Mouse (Mus musculus) spleen, postnatal 36 days (tissue): Measurements from ENCODE around the gene Ctu1.
"Not testable (repeated sequence)": the region's sequence is repeated elsewhere in the genome, so short reads cannot be mapped to it uniquely, and the experiment has no call there.

Source experiments
- DNase-seq, 2 experiments: peaks; one replicate each; pipeline ENCODE4 v3.0.0; 2022; ENCODE audit warnings: low spot score in 2 of 2, mixed read lengths in 1 of 2

The Ctu1 gene

DNA sequence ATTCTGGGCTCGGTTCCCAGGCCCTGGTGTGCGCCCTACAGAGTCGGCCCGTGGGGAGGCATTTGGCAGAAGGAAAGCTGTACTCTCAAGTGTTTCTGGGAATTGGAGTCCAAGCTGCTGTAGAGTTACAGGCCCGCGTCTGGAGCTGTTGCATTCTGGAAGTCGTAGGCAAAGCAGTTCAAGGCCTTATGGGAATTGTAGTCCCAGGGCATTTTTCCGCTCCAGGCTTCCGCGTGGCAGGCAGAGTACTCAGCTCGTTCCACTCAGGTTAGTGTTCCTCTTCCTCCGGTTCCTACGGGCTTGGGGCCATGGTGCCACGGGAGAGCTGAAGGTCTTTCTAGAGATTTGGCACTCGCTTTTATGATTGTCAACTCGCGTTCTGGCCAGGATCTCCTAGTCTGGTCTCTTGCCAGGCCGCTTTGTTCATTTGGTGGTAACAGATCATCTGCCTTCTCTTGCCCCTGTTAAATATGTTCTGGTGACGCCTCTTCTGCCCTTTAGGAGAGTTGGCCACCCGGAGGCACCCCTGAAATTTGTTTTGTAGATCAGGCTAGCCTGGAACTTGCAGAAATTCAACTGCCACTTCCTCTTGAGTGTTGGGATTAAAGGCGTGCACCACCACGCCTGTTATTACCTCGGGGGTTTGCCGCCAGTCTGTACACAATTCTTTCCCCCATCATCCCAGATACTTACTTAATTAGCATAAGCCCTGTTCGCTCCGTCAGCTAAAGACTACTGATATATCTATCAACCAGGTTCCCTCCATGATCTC, at the start of gene Ctu1:
Gene Ctu1 (plus strand): TSS at position 208 of the 772 bp plus-strand sequence.
- peak; percentile 90 for DNase-seq

DNA sequence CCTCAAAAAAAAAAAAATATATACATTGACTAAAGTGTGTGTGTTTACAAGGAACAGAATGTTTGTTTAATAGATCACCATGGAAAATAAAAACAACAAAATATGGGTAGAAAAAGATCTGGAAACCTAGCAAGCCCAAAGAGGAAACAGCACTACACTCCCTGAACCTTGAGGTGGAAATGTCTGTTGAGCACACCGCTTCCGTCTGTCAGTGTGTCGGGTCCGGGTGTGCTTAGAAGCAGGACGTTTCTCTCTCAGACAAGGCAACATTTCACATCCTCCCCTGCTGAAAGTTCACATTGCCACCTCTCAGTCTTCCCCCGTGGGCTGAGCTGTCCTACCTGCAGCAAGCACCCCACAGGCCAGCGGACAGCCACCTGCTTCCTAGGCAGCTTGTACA, 48.9 kb upstream of the Ctu1 start:
- DNase-seq = no peak

DNA sequence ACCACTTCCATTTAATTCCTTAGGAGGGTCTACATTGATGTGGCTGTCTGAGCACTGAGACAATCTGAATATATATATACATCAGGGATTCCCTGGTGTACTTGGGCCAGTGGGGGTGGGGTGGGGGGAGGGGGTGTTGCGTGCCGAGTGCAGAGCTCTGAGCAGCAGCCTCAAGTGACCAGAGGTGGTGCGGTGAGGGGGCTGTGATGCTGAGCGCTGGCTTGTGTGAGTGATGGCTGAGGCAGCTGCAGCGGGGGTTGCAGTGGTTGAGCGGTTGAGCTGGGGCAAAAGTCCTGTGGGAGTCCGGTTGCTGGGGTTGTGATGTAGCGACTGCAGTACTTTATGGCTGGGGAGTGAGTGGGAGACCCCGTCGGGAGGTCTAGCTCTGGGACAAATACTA, 48.0 kb upstream of the Ctu1 start:
- DNase-seq = no peak

DNA sequence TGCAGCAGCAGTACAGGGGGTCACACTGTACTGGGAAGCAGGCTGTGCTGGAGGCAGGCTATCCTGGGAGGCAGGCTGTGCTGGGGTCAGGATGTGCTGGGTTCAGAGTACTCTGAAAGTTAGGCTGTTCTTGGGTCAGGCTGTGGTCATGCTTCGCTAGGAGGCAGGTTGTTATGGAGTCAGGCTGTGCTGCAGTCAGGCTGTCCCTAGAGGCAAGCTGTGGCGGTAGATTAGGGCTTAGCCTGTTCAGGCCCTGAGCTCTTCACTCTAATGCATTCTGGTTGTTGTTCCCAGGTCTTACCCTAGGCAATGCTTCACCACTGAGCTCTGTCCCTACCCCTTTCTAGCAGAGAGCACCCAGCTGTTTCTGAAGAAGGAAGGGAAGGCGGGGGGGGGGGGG, 46.8 kb upstream of the Ctu1 start:
- DNase-seq = no peak

DNA sequence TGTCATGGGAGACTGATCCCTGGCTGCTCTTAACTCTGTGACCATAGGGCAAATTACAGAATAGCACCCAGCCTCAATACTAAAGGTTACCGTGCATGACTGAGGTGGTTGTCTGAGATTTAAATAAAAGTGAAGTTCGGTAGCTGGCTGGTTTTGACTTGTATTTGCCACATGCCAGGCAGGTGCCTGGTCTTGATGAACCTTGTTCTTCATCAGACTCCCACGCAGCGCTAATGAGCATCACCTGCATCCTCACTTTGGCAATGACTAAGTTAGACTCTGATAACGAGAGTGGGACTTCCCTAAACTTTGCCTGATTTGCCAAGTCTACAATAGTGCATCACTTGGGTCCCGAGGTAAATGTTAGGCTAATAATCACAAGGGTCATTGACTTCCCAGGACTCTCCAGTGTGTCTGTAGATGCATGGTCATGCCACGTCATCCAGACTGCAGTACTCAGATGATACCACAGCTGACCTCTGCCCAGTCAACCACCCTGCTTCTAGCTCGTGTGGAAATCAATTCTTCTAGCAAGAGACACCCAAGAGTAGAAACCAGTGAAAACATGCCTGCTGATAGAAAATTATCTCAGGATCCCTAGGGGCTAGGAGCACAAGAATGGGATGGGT, 45.9 kb upstream of the Ctu1 start:
- no peak for DNase-seq

DNA sequence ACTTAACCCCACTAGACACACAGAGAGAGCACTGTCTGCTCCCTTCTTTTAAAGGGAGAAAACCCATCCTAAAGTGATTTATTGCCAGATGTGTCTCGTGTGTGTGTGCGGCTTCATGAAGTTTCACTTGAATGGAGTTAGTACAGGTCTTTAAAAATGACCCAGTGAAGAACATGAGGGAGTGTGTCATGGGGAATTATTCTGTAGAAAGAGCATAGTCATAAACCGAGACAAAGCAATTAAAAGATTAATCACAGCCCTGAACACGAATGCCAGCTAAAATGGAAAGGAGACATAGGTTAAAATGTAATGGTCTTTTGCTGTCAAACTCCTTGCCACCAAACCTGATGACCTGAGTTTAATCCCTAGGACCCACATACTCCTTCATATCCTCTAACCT, 37.9 kb upstream of the Ctu1 start:
- no peak for DNase-seq

DNA sequence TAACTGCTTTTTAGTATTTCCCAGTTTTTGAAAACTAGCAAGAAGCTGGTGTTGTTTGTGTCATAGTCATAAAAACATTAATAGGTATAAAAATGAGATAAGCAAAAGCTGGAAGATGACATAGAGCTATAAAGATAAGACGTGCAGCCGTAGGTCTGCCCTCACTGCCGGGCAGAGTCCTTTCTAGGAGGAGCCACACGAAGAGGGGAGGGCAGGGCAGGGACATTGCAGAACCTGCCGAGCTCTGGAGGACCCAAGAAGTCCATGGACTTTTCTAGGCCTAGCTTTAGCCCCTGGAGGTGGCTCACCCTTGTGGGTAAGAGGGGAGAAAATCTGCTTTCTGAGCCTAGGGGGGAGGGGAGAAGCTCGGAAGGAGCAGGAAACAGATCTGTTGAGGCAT, 37.3 kb upstream of the Ctu1 start, which contains the start of gene Ceacam18:
Gene Ceacam18 (plus strand): TSS at position 208 of the 400 bp plus-strand sequence.
- DNase-seq = no peak

DNA sequence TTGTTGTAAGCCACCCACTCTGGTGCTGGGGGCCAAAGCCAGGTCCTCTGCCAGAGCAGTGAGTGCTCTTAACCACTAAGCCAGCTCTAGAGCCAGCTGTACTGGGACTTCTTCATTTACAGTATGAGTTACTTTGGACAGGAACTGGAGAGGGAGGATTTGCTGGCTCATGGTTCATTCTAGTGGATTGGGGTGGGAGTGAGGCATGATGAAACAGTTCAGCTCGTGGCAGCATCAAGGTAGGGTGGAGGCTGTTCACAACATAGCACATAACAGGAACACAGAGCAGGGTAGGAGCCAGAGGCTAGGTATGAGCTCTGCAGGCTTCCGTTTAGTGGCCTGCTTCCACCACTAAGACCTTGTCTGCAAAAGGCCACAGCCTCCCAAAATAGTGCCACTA, 35.6 kb upstream of the Ctu1 start:
- no peak for DNase-seq

DNA sequence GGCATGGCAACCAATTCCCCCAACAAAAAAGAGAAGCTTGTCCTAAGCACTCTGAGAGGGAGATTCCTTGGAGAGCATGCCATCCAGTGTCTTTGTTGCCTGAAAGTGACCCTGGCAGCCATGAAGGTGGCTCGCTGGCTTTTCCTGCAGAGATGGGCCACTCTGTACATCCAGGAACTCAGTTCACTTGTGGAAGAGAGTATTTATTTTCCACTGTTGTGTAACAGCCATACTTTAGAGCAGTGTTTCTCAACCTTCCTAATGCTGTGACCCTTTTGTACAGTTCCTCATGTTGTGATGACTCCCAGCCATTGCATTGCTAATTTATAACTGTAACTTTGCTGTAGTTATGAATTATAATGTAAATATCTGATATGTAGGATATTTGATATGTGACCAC, 34.7 kb upstream of the Ctu1 start:
- no peak for DNase-seq

DNA sequence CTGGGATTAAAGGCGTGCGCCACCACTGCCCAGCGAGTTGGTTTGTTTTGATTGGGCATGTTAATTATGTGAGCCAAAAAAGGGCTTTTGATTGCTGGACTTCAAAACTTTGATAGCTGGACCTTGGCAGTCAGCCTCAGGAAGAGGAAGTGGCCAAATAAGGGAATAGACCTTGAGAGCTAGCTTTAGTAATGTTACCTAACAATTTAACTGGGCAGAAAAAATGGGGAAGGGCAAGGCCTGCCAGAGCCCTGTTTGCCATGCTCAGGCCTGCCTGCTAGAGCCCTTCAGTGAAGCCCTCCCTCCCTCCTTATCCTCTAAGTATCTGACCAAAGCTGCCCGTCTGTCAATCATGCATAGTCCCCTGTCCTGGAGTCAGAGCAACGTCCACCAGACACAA, 29.2 kb upstream of the Ctu1 start:
- DNase-seq = no peak

DNA sequence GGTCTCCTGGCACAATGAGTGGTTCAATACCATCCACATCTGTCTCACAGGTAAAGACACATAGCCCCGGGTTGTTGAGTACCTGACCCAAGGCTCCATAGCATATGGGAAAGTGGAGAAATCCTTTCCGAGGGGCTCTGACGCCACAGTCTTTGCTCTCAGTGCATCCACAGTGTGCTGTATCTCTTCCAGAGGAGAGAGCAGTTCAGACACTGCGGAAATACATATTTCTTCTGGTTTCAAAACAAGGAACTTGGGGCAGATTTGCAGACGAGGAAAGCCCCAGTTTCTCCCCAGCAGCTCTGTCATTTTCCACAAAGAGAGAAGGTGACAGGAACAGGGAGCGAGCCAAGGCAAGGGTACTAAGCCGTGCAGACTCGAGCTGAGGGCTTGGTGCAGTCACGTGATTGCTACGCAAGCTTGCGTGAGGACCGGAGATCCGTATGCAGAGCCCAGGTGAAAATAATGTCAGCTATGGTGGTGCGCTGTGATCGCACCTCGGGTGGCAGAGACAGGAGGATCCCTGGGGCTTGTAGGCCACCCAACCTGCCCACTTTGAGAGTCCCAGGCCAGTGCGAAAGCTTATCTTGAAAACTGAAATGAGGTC, 28.7 kb upstream of the Ctu1 start:
- no peak for DNase-seq

DNA sequence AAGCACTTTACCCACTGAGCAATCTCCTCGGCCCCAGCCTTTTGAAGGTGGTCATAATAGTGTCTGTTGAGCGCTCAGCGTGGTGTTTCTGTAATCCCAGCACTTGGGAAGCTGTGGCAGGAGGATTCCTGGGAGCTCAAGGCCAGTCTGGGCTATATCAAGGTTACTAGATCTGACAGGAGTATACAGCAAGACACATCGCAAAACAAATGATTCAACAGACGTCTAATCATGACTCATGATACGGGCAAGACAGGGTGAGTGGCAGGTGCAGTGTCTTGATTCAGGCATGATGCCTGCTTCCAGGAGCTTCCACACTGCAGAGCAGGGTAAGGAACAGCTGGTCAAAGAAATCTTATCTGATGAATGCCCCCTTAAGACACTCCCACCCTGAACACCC, 19.1 kb upstream of the Ctu1 start:
- DNase-seq = no peak

DNA sequence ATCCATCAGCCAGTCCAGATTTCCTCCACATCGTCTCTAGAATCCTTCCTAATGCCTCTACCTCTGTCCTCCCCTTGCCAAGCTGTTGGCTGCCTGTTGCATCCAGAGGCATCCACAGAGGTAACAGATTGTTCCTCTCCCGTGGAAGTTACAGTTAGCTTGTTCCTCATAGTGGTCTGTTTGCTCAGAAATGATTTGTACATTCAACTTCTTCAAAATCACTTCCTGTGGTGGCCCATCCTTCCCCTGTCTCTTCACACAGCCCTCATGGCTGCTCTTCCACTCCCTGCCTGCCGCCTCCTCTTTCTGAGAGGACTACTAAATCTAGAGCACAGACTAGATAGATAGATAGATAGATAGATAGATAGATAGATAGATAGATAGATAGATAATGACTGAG, 17.3 kb upstream of the Ctu1 start:
- peak in 1 of 2 experiments; percentile 28 for DNase-seq

DNA sequence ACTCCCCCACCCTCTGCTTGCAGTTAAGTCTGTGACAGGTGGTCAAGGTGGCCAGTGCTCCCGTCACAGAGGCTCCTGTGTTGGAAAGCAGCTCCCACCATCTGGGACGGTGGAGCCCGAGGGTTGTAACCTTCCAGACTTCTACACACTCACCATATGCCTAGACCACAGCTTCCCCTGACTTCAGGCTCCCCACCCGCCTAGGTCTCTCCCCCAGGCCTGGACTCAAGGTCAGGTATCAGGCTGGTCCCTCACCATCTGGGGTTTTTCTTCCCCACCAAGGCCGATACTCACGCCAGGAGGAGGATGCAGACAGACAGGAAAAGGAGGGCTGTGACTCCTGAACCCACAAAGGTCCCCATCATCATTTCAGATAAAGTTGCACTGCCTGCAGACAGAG, 15.6 kb upstream of the Ctu1 start:
- DNase-seq = no peak

DNA sequence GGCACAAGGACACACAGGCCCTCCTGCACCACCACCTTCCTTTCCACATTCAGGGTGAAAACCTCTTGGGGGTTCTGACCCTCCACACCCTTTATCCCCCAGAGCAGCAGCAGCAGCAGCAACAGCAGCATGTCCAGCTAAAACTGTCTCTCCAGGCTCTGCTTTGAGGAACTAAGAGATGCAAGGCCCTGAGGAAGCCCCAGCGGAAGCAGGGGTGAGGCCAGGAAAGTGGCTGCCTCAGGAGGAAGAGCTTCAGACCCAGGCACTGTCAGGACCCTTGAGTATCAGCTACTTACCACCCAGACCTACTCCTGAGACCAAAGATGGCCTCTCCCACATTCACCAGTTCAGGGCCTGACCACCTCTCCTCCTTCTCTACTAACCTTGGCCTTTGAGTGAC, 11.8 kb upstream of the Ctu1 start, which contains the start of gene Siglece:
Gene Siglece (minus strand): TSS at position 160 of the 400 bp plus-strand sequence.
- DNase-seq = no peak

DNA sequence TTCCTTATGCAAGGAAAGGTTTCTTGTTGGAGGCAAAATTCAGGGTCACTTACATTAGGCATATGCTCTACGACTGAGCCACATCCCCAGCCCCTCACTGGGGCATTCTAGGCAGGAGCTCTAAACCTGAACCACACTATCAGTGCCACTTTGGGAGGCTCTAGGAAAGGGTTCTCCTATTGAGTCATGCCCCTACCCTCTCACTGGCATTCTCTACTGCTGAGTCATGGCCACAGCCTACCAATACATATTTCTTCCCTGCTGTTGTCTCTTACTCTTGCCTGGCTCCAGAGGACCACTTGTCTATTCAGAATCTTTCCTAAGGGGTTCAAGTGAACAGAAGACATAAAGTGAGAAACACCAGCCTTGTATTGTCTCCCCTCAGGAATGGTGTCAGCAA, 9.0 kb upstream of the Ctu1 start:
- no peak for DNase-seq

DNA sequence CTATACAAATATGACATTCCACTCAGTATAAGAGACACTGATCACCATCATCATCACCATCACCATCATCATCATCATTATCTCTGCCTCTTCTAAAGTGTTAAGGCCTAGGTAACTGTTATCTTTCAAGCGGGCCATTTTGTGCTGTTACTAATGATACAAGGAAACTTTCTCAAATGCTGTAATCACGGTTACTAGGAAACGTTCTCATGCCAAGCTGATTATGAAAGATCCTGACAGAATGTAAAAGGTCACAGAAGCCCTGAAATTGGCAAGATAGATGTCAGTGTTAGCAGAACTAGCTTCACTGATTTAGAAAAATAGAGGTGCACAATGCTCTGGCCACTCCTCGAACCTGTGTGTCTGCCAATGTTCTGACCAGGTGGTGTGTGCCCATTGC, 4.6 kb upstream of the Ctu1 start:
- DNase-seq = not testable (repeated sequence)

DNA sequence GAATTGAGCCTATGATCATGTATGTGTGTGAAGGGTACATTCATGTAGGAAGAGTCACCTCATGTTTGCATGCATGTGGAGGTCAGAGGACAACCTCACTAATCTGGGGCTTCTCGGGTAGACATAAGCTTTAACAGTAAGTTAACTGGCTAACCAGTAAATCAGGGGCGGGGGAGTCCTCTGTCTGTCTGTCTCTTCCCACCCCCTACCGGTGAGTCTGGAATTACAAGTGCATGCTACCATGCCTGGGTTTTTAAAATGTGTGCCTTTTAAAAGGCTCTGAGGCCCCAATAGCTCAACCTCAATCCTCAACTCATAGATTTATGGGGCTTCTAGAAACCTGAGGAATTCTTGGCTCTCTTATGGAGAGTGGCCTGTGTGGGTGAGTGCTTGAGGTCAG, 3.2 kb upstream of the Ctu1 start:
- no peak for DNase-seq

DNA sequence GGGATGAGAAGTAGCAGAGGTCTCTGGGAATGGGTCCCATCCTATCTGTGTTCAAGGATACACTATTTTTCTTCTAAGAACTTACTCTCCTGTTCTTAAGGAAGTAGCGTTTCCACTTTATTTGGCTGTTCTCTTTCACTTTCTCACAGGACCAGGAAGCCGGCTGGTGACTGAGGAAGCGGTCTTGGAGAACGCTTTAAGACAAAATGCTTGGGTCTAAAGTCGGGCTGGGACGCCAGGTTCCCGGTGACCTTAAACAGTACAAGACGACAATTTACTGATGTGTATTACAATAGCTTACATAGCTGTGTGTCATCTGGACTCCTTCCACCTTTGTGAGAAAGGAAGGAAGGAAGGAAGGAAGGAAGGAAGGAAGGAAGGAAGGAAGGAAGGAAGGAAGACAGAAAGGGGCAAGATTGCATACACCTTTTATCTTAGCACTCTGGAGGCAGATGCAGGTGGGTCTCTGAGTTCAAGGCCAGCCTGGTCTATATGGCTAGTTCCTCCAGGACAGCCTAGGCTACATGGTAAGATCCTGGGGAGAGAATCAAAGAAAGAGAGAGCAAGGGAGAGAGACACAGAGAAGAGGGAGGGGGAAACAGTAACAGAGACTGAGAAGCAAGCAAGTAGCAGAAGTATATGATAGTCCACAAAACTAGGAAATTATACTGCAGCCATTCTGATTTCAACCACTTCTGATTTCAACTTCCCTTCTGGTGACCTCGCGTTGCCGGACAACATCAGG, 580 bp upstream of the Ctu1 start:
- DNase-seq = no peak

DNA sequence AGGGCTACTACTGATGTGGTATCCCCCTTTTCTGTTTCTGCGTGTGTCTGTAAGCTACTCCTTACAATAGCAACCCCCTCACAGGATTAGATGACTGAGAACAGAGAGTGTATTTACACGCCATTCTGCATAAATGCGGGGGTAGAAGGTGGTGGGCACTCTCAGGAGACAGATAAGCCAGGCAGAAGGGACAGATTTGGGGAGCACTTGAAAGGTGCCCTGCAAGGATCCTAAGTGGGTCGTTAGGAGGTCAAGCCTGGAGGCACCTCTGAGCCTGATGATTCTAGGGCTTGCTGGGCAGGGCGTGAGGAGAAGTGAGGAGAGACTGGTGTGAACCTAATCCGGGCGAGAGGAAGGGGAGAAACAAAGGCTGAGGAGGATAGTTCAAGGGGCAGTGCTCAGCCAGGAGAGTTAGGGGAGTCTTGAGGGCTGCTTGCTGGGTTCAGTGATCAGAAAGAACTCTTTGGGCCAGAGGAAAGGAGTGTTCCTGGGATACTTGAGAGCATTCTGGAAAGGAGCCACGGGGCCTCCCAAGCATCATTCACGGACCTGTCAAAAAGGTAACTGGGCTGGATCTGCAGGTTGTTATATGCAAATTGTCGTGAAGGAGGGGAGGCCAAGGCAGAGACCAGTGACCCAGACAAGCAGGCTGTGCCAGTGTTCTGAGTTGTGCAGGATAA, 905 bp downstream of the Ctu1 start:
- DNase-seq = no peak

DNA sequence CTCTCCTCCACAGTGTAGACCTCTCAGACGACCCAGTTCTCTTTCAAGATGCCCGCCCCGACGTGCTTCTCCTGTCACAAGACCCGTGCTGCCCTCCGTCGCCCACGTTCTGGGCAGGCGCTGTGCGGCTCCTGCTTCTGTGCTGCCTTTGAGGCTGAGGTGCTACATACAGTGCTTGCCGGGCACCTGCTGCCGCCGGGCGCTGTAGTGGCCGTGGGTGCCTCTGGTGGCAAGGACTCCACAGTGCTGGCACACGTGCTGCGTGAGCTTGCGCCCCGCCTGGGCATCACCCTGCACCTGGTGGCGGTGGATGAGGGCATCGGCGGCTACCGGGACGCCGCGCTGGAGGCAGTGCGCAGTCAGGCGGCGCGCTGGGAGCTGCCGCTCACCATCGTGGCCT, 3.3 kb downstream of the Ctu1 start:
- DNase-seq = no peak

DNA sequence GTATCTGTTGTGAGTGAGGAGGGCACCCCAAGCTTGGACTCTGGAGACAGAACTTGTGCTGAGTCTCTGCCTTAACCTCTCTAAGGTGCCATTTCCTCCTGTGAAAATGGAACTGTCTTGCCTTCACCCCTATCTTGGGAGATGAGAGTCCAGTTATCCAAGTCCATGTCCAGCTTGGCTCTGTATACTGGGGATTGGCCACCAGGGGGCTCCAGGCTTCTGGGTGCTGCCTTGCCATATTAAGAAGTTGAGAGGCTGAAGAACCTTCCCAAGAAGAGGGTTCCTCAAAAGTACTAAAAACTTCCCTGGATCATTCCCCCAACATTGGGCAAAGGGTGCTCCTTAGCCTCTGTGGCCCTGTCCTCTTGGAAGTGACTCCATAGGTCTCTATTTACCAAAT, 6.7 kb downstream of the Ctu1 start:
- DNase-seq = no peak
